Mouse (Mus musculus) forebrain, embryonic 11.5 days (tissue): Measurements from ENCODE around the gene Il22. TPM values are rescaled to one million over a fixed set of nuclear protein-coding genes. Genes with fewer than 3 reads are reported as not detected.
"Not testable (repeated sequence)": the region's sequence is repeated elsewhere in the genome, so short reads cannot be mapped to it uniquely, and the experiment has no call there.

Experiments
- ATAC-seq: fragments of 200-750 bp; cut with Nextera tagmentation; replicated peaks from 2 replicates; pipeline ENCODE4 v1.8.0; 2017; ENCODE audit warnings: moderate TSS enrichment; ENCODE audit not compliant: low FRiP score
- DNase-seq: peaks from one replicate; pipeline ENCODE4 v3.0.0-alpha.2; 2017; ENCODE audit warnings: low spot score
- H3K27ac ChIP-seq: fragments of 300-500 bp; sonication (generic); 2 replicates; pipeline ENCODE4 v1.5.1; 2014; ENCODE audit warnings: low read depth, low read length
- H3K27me3 ChIP-seq: fragments of 300-500 bp; sonication (generic); 2 replicates; pipeline ENCODE4 v1.6.1; 2014; ENCODE audit warnings: mild to moderate bottlenecking, low read length, mixed read lengths; ENCODE audit not compliant: control insufficient read depth, insufficient read depth
- H3K36me3 ChIP-seq: fragments of 300-500 bp; sonication (generic); 2 replicates; pipeline ENCODE4 v1.6.1; 2014; ENCODE audit warnings: mild to moderate bottlenecking, low read length, moderate library complexity, mixed read lengths; ENCODE audit not compliant: control insufficient read depth, insufficient read depth
- H3K4me1 ChIP-seq: fragments of 300-500 bp; sonication (generic); replicated peaks from 2 replicates; pipeline ENCODE4 v1.6.1; 2014; ENCODE audit warnings: low read length, mixed read lengths; ENCODE audit not compliant: control insufficient read depth, insufficient read depth
- H3K4me2 ChIP-seq: fragments of 300-500 bp; sonication (generic); 2 replicates; pipeline ENCODE4 v1.6.1; 2014; ENCODE audit warnings: low read depth, mild to moderate bottlenecking, low read length, moderate library complexity, mixed read lengths; ENCODE audit not compliant: severe bottlenecking
- H3K4me3 ChIP-seq: fragments of 300-500 bp; sonication (generic); 2 replicates; pipeline ENCODE4 v1.5.1; 2014; ENCODE audit warnings: low read depth, low read length
- H3K9ac ChIP-seq: fragments of 300-500 bp; sonication (generic); 2 replicates; pipeline ENCODE4 v1.6.1; 2014; ENCODE audit warnings: low read length
- H3K9me3 ChIP-seq: fragments of 300-500 bp; sonication (generic); 2 replicates; pipeline ENCODE4 v1.6.1; 2016; ENCODE audit warnings: low read length, mixed read lengths; ENCODE audit not compliant: control insufficient read depth
- WGBS: fragments of 180-500 bp; shearing (Covaris S2); extraction: QIAGEN DNeasy Blood & Tissue Kit; methylation state at CpG from one replicate; pipeline ENCODE4 v1.1.7; 2014; 5-methylcytosine and 5-hydroxymethylcytosine counted together
- polyA plus RNA-seq: library from polyadenylated mRNA; unstranded; fragments of >200 nt; fragmentation: Nextera tagmentation; extraction: Ambion mirVana; gene quantifications from 2 replicates; pipeline ENCODE4 v1.2.1, GENCODE M21; 2014

The Il22 gene
- polyA plus RNA-seq, 1 experiment from 2014 or later, result not detected

DNA sequence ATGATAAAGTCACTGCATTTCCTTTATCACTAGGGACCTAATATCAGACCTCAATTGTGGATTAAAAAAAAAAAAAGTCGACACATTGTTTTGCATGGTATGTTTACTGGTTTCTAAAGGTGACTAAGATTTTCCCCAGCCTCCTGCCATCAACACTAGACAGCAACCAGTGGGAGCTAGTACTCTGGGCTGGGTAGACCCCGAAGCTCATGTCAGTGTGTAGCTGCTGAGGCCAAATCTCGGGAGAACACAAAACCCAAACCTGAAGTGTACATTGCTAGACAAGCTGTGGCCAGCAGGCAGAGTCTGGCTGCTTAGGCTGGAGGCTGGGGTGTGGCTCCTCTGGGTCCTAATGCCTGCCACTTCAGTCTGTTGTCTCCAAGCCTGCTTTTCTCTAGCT, 9.6 kb upstream of the Il22 start:
- not testable (repeated sequence) for H3K27me3 ChIP-seq, H3K27ac ChIP-seq, H3K4me2 ChIP-seq, H3K9me3 ChIP-seq, H3K9ac ChIP-seq, DNase-seq, H3K36me3 ChIP-seq, H3K4me3 ChIP-seq, H3K4me1 ChIP-seq
- WGBS, result 30% methylated on average over 3 of the region's 3 CpGs
- ATAC-seq, result 0 out of 2 replicates have a peak, but pooled peaks have one; percentile 46

DNA sequence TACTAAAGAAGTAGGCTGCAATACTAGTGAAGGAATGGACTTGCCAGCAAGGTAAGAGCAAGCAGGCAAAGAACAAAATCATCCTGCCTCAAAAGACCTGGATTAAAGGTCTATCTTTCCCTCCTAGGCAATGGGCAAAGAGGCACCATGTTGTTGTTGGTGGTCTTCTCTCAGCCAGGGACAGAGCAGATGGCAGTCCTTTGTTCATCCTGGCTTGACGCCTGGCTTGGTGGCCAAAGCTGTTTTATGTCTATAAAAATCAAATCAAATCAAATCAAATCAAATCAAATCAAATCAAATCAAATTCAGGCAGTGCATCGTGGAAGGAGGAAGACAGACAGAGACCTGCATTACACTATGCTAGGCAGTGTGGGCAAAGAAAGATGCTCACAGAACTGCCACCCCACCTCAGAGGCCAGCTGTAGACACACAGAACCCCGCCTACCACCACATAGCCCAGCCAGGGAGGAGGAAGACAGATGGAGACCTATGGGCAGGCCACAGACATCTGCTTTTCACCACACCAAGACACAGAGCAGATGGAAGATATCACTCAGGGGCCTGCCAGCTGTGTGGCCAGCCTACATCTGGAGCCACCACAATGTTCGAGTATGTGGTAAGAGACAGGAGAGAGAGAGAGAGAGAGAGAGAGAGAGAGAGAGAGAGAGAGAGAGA, 11.1 kb downstream of the Il22 start:
- not testable (repeated sequence) for H3K9me3 ChIP-seq, ATAC-seq, DNase-seq, H3K27ac ChIP-seq, H3K4me3 ChIP-seq, H3K27me3 ChIP-seq, H3K4me2 ChIP-seq, H3K4me1 ChIP-seq, H3K36me3 ChIP-seq, H3K9ac ChIP-seq
- WGBS, result 87% methylated on average over 2 of the region's 4 CpGs

DNA sequence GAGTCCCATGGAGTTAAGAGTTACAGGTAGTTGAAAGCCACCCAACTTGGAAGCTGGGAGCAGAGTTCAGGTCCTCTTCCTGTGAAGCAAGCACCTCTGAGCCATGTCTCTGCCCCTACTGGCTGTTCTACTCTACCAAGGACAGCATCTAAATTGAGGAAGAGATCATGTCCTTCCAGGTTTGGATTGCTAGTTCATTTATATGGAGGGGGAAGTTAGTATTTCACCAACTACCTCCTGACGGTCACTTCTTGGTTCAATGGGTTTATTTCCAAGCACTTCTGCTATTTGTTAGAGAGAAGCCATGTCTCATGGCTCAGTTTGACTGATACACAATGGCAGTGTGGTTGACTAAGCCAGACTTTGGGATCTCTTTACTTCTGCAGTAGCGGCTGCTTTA, 22.9 kb downstream of the Il22 start:
- not testable (repeated sequence) for DNase-seq, H3K27me3 ChIP-seq, H3K9me3 ChIP-seq, H3K4me3 ChIP-seq, ATAC-seq, H3K4me2 ChIP-seq, H3K4me1 ChIP-seq, H3K27ac ChIP-seq, H3K9ac ChIP-seq, H3K36me3 ChIP-seq
- WGBS, result no CpG with 5 or more reads among the region's 2 CpGs

DNA sequence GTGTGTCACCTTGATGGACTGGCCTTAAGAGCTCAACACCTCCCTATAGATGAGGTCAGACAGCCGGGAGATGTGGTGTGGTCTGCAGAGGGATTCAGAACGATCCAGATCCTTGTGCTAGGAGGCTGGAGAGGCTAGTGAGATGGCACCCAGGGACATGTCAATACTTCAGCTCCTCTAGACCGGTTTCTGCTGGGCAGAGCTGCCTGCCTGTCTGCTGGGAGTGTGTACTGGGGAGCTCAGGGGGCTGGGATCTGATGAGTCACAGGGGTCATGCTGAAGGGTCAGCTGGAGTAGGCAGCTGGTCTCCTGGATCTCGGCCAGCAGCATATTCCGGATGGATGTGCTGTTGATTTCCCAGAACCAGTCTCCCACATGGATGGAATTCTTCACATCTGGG, 27.9 kb downstream of the Il22 start:
- H3K9ac ChIP-seq, H3K4me2 ChIP-seq, H3K27ac ChIP-seq, H3K27me3 ChIP-seq, ATAC-seq, H3K4me3 ChIP-seq, DNase-seq, H3K4me1 ChIP-seq, H3K36me3 ChIP-seq, H3K9me3 ChIP-seq: not testable (repeated sequence)
- no CpG with 5 or more reads among the region's 5 CpGs for WGBS

DNA sequence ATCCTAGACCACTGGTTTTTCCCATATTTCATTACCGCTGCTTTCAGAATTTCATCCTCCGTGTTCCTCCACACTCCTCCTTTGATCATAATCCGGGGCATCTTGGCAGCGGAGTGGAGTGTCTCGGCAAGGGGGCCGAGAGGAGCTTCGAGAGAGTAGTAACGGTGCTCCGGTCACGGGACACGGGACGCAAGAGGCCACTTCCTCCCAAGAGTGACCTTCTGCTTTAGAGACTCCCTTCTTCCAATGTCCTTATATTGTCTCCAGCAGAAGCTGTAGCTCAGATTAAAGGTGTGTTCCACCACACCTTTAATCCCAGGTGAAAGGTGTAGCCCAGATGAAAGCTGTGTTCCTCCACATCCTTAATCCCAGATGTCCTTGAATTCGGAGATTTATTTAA, 35.9 kb downstream of the Il22 start, which contains the start of gene Gm32717:
Gene Gm32717 (minus strand): TSS at position 101 of the 400 bp plus-strand sequence.
- DNase-seq, H3K4me2 ChIP-seq, H3K9ac ChIP-seq, ATAC-seq, H3K27ac ChIP-seq, H3K9me3 ChIP-seq, H3K4me3 ChIP-seq, H3K36me3 ChIP-seq, H3K4me1 ChIP-seq, H3K27me3 ChIP-seq: not testable (repeated sequence)
- no CpG with 5 or more reads among the region's 13 CpGs for WGBS

DNA sequence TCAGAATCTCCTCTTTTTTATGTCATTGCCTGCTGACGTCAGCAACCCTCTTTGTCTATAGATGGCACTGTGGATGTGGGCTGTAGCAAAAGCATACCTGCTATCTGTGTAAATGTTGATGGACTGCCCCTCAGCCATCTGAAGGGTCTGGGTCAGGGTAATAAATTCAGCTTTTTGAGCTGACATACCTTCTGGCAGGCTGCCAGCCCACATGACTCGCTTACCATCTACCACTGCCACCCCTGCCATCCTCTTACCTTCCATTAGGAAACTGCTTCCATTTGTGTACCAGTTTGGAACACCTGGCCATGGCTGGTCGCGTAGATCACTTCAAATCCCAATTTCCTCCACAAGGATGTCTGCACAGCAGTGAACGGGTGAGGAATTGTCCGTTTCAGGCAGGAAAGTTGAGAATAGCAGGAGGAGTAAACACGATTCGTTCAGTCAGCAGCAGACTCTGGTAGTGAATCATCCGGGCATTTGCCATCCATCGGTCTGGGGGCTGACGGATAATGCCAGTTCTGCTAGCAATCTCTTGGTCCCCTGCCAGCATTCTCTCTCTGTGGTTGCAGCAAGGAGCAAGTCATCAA, 44.4 kb downstream of the Il22 start:
- peak; percentile 36 for DNase-seq
- H3K36me3 ChIP-seq, H3K4me1 ChIP-seq, H3K27ac ChIP-seq, H3K9me3 ChIP-seq, H3K9ac ChIP-seq, H3K27me3 ChIP-seq, H3K4me3 ChIP-seq, H3K4me2 ChIP-seq, ATAC-seq: not testable (repeated sequence)
- 91% methylated on average over 11 of the region's 11 CpGs for WGBS

DNA sequence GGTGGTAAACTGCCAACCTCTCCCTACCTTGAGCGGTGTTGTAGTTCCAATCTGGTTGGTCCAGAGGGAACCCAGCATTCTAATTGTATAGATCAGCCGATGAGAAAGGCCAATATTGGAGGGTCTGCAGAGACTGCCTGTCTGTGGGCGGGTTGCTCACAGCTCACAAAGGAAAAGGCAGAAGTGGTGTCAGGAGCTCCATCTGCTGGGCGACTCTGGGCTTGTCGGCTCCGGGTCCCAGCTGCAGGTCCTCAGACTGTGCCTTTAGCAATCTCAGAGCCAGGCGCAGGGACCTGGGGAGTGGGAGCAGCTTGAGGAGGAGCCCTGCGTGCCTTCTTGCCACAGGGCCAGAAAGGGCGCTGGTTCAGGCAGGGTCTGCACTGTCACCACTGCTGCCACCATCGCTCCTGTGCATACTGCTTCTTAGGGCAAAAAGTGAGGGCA, 46.1 kb downstream of the Il22 start:
- H3K4me2 ChIP-seq, result no peak overlapping the region

DNA sequence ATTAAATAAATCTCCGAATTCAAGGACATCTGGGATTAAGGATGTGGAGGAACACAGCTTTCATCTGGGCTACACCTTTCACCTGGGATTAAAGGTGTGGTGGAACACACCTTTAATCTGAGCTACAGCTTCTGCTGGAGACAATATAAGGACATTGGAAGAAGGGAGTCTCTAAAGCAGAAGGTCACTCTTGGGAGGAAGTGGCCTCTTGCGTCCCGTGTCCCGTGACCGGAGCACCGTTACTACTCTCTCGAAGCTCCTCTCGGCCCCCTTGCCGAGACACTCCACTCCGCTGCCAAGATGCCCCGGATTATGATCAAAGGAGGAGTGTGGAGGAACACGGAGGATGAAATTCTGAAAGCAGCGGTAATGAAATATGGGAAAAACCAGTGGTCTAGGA, 53.6 kb downstream of the Il22 start, which contains the start of gene Gm32802:
Gene Gm32802 (plus strand): TSS at position 301 of the 400 bp plus-strand sequence.
- not testable (repeated sequence) for H3K36me3 ChIP-seq, H3K27me3 ChIP-seq, H3K4me1 ChIP-seq, H3K27ac ChIP-seq, ATAC-seq, DNase-seq, H3K9me3 ChIP-seq, H3K4me2 ChIP-seq, H3K9ac ChIP-seq, H3K4me3 ChIP-seq
- no CpG with 5 or more reads among the region's 13 CpGs for WGBS

More for the DNA sequence above, 46.1 kb downstream of the Il22 start:
- Histone ChIP-seq H3K27me3 (no peaks in the 10 kb centered on the region), H3K9ac (no peak overlapping the region), H3K4me3 (no peak overlapping the region), H3K9me3 (no peaks in the 10 kb centered on the region), H3K4me1 (no peaks in the 10 kb centered on the region), H3K27ac (no peak overlapping the region), H3K36me3 (no peaks in the 10 kb centered on the region)
- WGBS, result 43% methylated on average over 10 of the region's 10 CpGs
- DNase-seq (peak; percentile 86), ATAC-seq (peak; percentile 73)
